Mouse (Mus musculus): ENCODE results near the gene Abcc6. TPM values are rescaled to one million over a fixed set of nuclear protein-coding genes. Genes with fewer than 3 reads are reported as not detected.

The Abcc6 gene
- polyA plus RNA-seq, 2 experiments: 4.1 to 12.0 TPM

DNA sequence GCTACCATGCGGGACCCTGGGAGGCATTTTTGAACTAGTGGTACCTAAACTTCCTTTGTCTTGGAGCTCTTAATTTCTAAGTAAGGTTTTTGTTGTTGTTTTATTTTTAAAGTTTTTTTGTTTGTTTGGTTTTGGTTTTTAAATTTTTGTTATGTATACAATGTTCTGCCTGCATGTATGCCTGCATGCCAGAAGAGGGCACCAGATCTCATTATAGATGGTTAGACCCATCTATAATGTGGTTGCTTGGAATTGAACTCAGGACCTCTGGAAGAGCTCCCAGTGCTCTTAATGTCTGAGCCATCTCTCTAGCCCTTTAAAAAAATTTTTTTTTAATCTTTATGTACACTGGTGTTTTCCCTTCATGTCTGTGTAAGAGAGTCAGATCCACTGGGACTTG is 100.4 kb downstream of the Abcc6 start:
- Histone ChIP-seq H3K27me3 (ENCODE audit: control insufficient read depth, insufficient read depth, low read length) (no peaks in the 10 kb centered on the region), H3K36me3 (replicated peaks; ENCODE audit: control insufficient read depth, insufficient read depth, low read depth) (no peaks in the 10 kb centered on the region), H3K4me3 (ENCODE audit: insufficient read depth in 1 of 2, low read depth in 2 of 2, low read length in 2 of 2) (no peak overlapping the region), H3K9ac (replicated peaks) (no peak overlapping the region), H3K4me1 (replicated peaks; ENCODE audit: control insufficient read depth in 2 of 2, insufficient read depth in 2 of 2, low read length in 1 of 2) (no peaks in the 10 kb centered on the region; a peak in 1 of 4 replicates), H3K4me2 (ENCODE audit: low read depth) (no peak overlapping the region), H3K27ac (no peak overlapping the region), H3K9me3 (ENCODE audit: control insufficient read depth, low read length) (no peaks in the 10 kb centered on the region)
- 77% methylated on average over 1 of the region's 1 CpGs for WGBS (ENCODE audit: insufficient replicate concordance)
- no peak for ATAC-seq (ENCODE audit: insufficient read depth)
- TF ChIP-seq CTCF (IDR thresholded peaks at IDR 0.05; ENCODE audit: low read depth) (peak; percentile 32; the same call in 1 of the 2 replicates), EP300 (IDR thresholded peaks at IDR 0.05; ENCODE audit: low read depth) (no peak)
- no peak for DNase-seq (ENCODE audit: low read depth in 3 of 3, low spot score in 3 of 3)

DNA sequence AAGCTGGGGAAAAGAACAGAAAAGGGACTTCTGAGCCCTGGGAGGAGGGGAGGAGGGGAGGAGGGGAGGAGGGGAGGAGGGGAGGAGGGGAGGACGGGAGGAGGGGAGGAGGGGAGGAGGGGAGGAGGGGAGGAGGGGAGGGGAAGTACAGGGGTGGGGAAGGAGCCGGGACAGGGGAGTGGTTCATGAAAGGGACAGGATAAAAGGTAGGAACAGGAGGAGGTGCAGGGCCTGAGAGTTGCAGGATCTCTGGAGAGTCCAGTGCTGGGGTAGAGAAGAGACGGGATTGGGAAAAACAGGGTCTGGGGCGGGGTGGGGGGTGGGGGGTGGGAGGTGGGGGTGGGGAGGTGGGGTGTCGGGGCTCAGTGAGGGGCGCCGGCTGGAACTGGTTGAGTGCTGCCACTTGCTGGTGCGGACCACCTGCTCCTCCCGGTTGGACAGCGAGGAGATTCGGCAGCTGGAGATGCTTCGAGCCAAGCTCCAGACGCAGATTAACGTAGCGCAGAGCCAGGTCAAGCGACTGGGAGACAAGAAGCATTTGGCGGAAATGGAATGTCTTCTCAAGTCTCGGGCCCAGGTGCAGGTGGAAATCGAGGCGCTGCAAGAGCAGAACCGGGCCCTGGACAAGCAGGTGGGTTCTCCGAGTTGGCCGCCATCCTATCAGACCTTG is 101.3 kb downstream of the Abcc6 start:
- peaks cover 4 to 7% of the 10 kb centered on the region in 2 experiments for H3K4me1 ChIP-seq (replicated peaks; ENCODE audit: control insufficient read depth in 2 of 2, insufficient read depth in 2 of 2, low read length in 1 of 2)
- H3K27me3 ChIP-seq (ENCODE audit: control insufficient read depth, insufficient read depth, low read length): no peaks in the 10 kb centered on the region
- TF ChIP-seq EP300 (IDR thresholded peaks at IDR 0.05; ENCODE audit: low read depth) (no peak), CTCF (IDR thresholded peaks at IDR 0.05; ENCODE audit: low read depth) (no peak)
- H3K4me3 ChIP-seq (ENCODE audit: insufficient read depth in 1 of 2, low read depth in 2 of 2, low read length in 2 of 2): no peak overlapping the region
- no peak overlapping the region for H3K27ac ChIP-seq
- H3K4me2 ChIP-seq (ENCODE audit: low read depth): no peak overlapping the region
- H3K36me3 ChIP-seq (replicated peaks; ENCODE audit: control insufficient read depth, insufficient read depth, low read depth): no peaks in the 10 kb centered on the region
- no peaks in the 10 kb centered on the region for H3K9me3 ChIP-seq (ENCODE audit: control insufficient read depth, low read length)
- ATAC-seq (ENCODE audit: insufficient read depth): no peak
- 40% methylated on average over 20 of the region's 23 CpGs for WGBS (ENCODE audit: insufficient replicate concordance)
- no peak for DNase-seq (ENCODE audit: low read depth in 3 of 3, low spot score in 3 of 3)
- H3K9ac ChIP-seq (replicated peaks): no peak overlapping the region

DNA sequence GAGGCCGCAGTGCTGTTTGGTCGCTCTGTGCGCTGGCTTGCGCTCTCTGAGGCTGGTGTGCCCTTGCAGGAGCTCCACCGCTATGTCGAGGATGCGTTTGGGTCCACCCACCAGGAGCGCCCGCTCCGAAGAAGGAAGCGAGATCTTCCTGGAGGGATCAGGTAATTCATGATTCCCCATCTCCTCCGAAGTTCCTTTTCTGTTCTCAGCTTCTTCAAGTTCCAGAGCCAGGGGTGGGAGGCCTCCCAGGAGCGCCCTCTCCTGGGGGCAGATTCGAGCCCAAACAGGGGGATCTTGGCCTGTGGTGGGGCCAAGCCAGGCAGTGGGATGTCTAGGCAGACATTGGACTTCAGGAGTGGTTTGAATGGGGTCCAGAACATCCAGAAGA is 105.7 kb downstream of the Abcc6 start:
- no peaks in the 10 kb centered on the region for H3K27me3 ChIP-seq (ENCODE audit: control insufficient read depth, insufficient read depth, low read length)
- H3K36me3 ChIP-seq (replicated peaks; ENCODE audit: control insufficient read depth, insufficient read depth, low read depth): no peaks in the 10 kb centered on the region
- no peak overlapping the region for H3K27ac ChIP-seq
- H3K9ac ChIP-seq (replicated peaks): peak overlapping the region; percentile 66
- TF ChIP-seq CTCF (IDR thresholded peaks at IDR 0.05; ENCODE audit: low read depth) (peak; percentile 61), EP300 (IDR thresholded peaks at IDR 0.05; ENCODE audit: low read depth) (no peak)
- ATAC-seq (ENCODE audit: insufficient read depth) (no peak), DNase-seq (ENCODE audit: low read depth in 3 of 3, low spot score in 3 of 3) (no peak)
- whole genome bisulfite sequencing (ENCODE audit: insufficient replicate concordance): 9% methylated on average over 14 of the region's 14 CpGs
- peak overlapping the region; percentile 84 for H3K4me2 ChIP-seq (ENCODE audit: low read depth)
- H3K4me3 ChIP-seq (ENCODE audit: insufficient read depth in 1 of 2, low read depth in 2 of 2, low read length in 2 of 2): peak overlapping the region; percentile 56 to 64
- no peaks in the 10 kb centered on the region for H3K9me3 ChIP-seq (ENCODE audit: control insufficient read depth, low read length)
- peaks cover 22 to 39% of the 10 kb centered on the region in 2 experiments for H3K4me1 ChIP-seq (replicated peaks; ENCODE audit: control insufficient read depth in 2 of 2, insufficient read depth in 2 of 2, low read length in 1 of 2)

DNA sequence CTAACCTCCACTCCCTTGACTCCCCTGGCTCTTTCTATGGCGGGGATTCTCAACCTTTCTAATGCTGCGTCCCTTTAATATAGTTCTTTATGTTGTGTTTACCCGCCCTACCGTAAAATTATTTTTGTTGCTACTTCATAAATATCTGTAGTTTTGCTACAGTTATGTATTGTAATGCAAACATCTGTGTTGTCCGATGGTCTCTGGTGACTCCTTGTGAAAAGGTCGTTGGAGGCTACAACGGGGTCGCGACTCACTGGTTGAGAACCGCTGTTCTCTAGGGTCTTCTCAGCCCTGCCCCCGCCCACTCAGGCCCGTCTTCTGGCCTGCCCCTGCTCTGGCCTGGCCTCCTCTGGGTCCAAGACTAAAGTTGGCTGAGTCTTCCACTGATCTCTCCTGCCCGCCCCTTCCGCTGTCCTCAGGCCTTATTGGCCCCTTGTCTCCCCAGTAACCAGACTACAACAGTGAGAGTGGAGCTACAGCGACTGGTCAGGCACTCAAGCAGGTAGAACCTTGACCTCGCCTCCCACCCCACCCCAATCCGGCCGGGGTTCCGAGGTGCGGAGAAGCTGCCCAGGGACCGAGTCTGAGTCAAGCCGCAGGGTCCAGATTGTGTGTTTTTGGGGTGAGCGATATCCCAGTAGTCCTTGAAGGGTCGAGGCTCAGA is 106.2 kb downstream of the Abcc6 start, which contains the start of gene Ccdc114:
Ccdc114 (plus strand) TSS at position 311 of the 667 bp plus-strand sequence.
- DNase-seq (ENCODE audit: low read depth in 3 of 3, low spot score in 3 of 3): peak in 2 of 3 experiments; percentile 47 to 60
- peak within 1 kb of the TSS; percentile 76 for H3K27ac ChIP-seq
- H3K4me1 ChIP-seq (replicated peaks; ENCODE audit: control insufficient read depth in 2 of 2, insufficient read depth in 2 of 2, low read length in 1 of 2): peaks cover 22 to 39% of the 10 kb centered on the region in 2 experiments
- H3K9ac ChIP-seq (replicated peaks): peak within 1 kb of the TSS; percentile 66
- peak; percentile 65 for ATAC-seq (ENCODE audit: insufficient read depth)
- no peaks in the 10 kb centered on the region for H3K9me3 ChIP-seq (ENCODE audit: control insufficient read depth, low read length)
- peak within 1 kb of the TSS; percentile 84 for H3K4me2 ChIP-seq (ENCODE audit: low read depth)
- WGBS (ENCODE audit: insufficient replicate concordance): 2% methylated on average over 24 of the region's 24 CpGs
- H3K4me3 ChIP-seq (ENCODE audit: insufficient read depth in 1 of 2, low read depth in 2 of 2, low read length in 2 of 2): peak within 1 kb of the TSS; percentile 56 to 64
- no peaks in the 10 kb centered on the region for H3K36me3 ChIP-seq (replicated peaks; ENCODE audit: control insufficient read depth, insufficient read depth, low read depth)
- H3K27me3 ChIP-seq (ENCODE audit: control insufficient read depth, insufficient read depth, low read length): no peaks in the 10 kb centered on the region
- TF ChIP-seq CTCF (IDR thresholded peaks at IDR 0.05; ENCODE audit: low read depth) (no peak), EP300 (IDR thresholded peaks at IDR 0.05; ENCODE audit: low read depth) (no peak)
